ENCODE assay signal across 19 mouse cellular contexts in genomic region chr9:22448420-22448819, GRCm38 (mm10). TPM values are rescaled to one million over a fixed set of nuclear protein-coding genes. Genes with fewer than 3 reads are reported as not detected.
DNase-seq lines count a peak whose midpoint lies in the region; ATAC-seq and TF ChIP-seq lines count a peak whose summit lies in the region.
"Had no signal": no experiment of that assay in that cellular context is flagged by ENCODE, and none has a peak within 500 bp of the region (broad histone marks: within the 10 kb centered on the region; RNA-seq: fewer than 3 reads in every experiment).

No protein-coding gene starts in this region.

- H3K4me1 ChIP-seq in heart, adult 2 months (ENCODE audit: control insufficient read depth, insufficient read depth, low read length), result no peaks in the 10 kb centered on the region
- H3K4me1 ChIP-seq in liver, postnatal 0 days (ENCODE audit: insufficient read depth), result no peaks in the 10 kb centered on the region
- peaks cover 8% of the 10 kb centered on the region for H3K4me1 ChIP-seq in liver, embryonic 11.5 days (replicated peaks; ENCODE audit: control insufficient read depth, insufficient read depth, low read length)
- H3K4me1 ChIP-seq: embryonic facial prominence, embryonic 12.5 days; heart, embryonic 12.5 days had no signal

- ATAC-seq in liver, postnatal 0 days, result no peak
- no peak for ATAC-seq in liver, embryonic 11.5 days (replicated peaks; ENCODE audit: low FRiP score)

- H3K4me3 ChIP-seq in heart, adult 2 months, result no peak overlapping the region
- H3K4me3 ChIP-seq in liver, postnatal 0 days (ENCODE audit: low read depth, low read length), result no peak overlapping the region
- no peak overlapping the region for H3K4me3 ChIP-seq in liver, embryonic 11.5 days (ENCODE audit: low read depth, low read length)
- H3K4me3 ChIP-seq: embryonic facial prominence, embryonic 12.5 days; heart, embryonic 12.5 days; liver, embryonic 13.5 days had no signal

- TF ChIP-seq CTCF in heart, adult 2 months (IDR thresholded peaks at IDR 0.05), result peak; percentile 35
- TF ChIP-seq CTCF in liver, postnatal 0 days (IDR thresholded peaks at IDR 0.05; ENCODE audit: low read depth), result peak; percentile 27

- WGBS in heart, adult 2 months, result 90% methylated on average over 13 of the region's 13 CpGs
- WGBS in liver, postnatal 0 days (ENCODE audit: insufficient replicate concordance), result 77% methylated on average over 13 of the region's 13 CpGs
- 87% methylated on average over 13 of the region's 13 CpGs for WGBS in liver, embryonic 11.5 days

- no peak overlapping the region for H3K4me2 ChIP-seq in liver, postnatal 0 days (ENCODE audit: low read depth, low read length)
- no peak overlapping the region for H3K4me2 ChIP-seq in liver, embryonic 11.5 days
- H3K4me2 ChIP-seq: embryonic facial prominence, embryonic 12.5 days; heart, embryonic 12.5 days; liver, embryonic 13.5 days had no signal

- H3K27ac ChIP-seq in heart, adult 2 months, result no peak overlapping the region
- H3K27ac ChIP-seq in liver, postnatal 0 days (ENCODE audit: low read depth), result no peak overlapping the region
- no peak overlapping the region for H3K27ac ChIP-seq in liver, embryonic 11.5 days (ENCODE audit: low read depth, low read length)
- H3K27ac ChIP-seq: embryonic facial prominence, embryonic 12.5 days; liver, embryonic 13.5 days had no signal

- no peaks in the 10 kb centered on the region for H3K36me3 ChIP-seq in heart, adult 2 months (ENCODE audit: control insufficient read depth, insufficient read depth, low read length)
- H3K36me3 ChIP-seq in liver, postnatal 0 days (replicated peaks; ENCODE audit: insufficient read depth, low read length), result peaks cover 58% of the 10 kb centered on the region
- H3K36me3 ChIP-seq in liver, embryonic 11.5 days (ENCODE audit: control insufficient read depth, insufficient read depth, low read length), result peaks cover 32% of the 10 kb centered on the region

- peak; percentile 12 to 29 for DNase-seq in adrenal gland, postnatal 36 days
- no peak for DNase-seq in adrenal gland, postnatal 4 days (ENCODE audit: low spot score in 2 of 2)
- no peak for DNase-seq in heart, adult 2 months
- no peak for DNase-seq in heart, adult 18-20 months
- no peak for DNase-seq in liver, postnatal 0 days
- DNase-seq in liver, embryonic 11.5 days (ENCODE audit: low spot score), result no peak
- peak; percentile 9 for DNase-seq in NIH3T3 (ENCODE audit: low read depth)
- no peak for DNase-seq in spleen, postnatal 14 days (ENCODE audit: low spot score in 2 of 2)
- DNase-seq: gastrocnemius, postnatal 36 days; heart, postnatal 36 days; liver, embryonic 13.5 days; midbrain, embryonic 14.5 days; thymus, postnatal 4 days had no signal

- no peak for TF ChIP-seq EP300 in heart, adult 2 months (IDR thresholded peaks at IDR 0.05; ENCODE audit: insufficient read depth, low read depth, low read length)
- TF ChIP-seq EP300 in liver, postnatal 0 days (IDR thresholded peaks at IDR 0.05; ENCODE audit: low read depth), result no peak

- intact Hi-C loops in heart, adult 2 months (cut with DNase I), result no loop called here

- H3K9ac ChIP-seq in heart, adult 2 months (ENCODE audit: low read depth, low read length), result no peak overlapping the region
- no peak overlapping the region for H3K9ac ChIP-seq in liver, postnatal 0 days (replicated peaks)
- no peak overlapping the region for H3K9ac ChIP-seq in liver, embryonic 11.5 days (ENCODE audit: low read depth, low read length)
- H3K9ac ChIP-seq: embryonic facial prominence, embryonic 12.5 days; heart, embryonic 12.5 days; liver, embryonic 13.5 days had no signal

- H3K27me3 ChIP-seq in heart, adult 2 months (ENCODE audit: control insufficient read depth, insufficient read depth, low read length), result no peaks in the 10 kb centered on the region
- H3K27me3 ChIP-seq in liver, postnatal 0 days (ENCODE audit: insufficient read depth, low read length), result no peaks in the 10 kb centered on the region
- no peaks in the 10 kb centered on the region for H3K27me3 ChIP-seq in liver, embryonic 11.5 days (replicated peaks; ENCODE audit: control insufficient read depth, insufficient read depth, low read length)
- H3K27me3 ChIP-seq: embryonic facial prominence, embryonic 12.5 days; heart, embryonic 12.5 days; liver, embryonic 13.5 days had no signal

- no peaks in the 10 kb centered on the region for H3K79me2 ChIP-seq in heart, adult 2 months (replicated peaks; ENCODE audit: control insufficient read depth, insufficient read depth, low read length)

- TF ChIP-seq POLR2A in heart, adult 2 months (IDR thresholded peaks at IDR 0.05; ENCODE audit: insufficient read depth, low read depth, low read length), result no peak

- no peaks in the 10 kb centered on the region for H3K9me3 ChIP-seq in liver, postnatal 0 days (ENCODE audit: low read length)
- no peaks in the 10 kb centered on the region for H3K9me3 ChIP-seq in liver, embryonic 11.5 days (ENCODE audit: control insufficient read depth, low read length)
- H3K9me3 ChIP-seq: embryonic facial prominence, embryonic 12.5 days; heart, embryonic 12.5 days; liver, embryonic 13.5 days had no signal

RNA-seq across cellular contexts. Expression of gene Gm17545, which starts 5.7 kb away (rescaled TPM):
- total RNA-seq in adrenal gland, postnatal 36 days (2021), result not detected
- total RNA-seq in adrenal gland, postnatal 4 days (2021), result not detected
- not detected for total RNA-seq in heart, adult 2 months (2021)
- not detected in 2 replicates for polyA plus RNA-seq in heart, adult 2 months (2012; rRNA removed)
- total RNA-seq in heart, adult 18-20 months (2021), result not detected
- not detected in 2 replicates for polyA plus RNA-seq in liver, postnatal 0 days (2015; fragmentation: Nextera tagmentation; extraction: Ambion mirVana)
- not detected in 2 replicates for polyA plus RNA-seq in liver, embryonic 11.5 days (2014; fragmentation: Nextera tagmentation; extraction: Ambion mirVana)
- total RNA-seq: gastrocnemius, postnatal 36 days; heart, postnatal 36 days; left cerebral cortex, postnatal 14 days had no signal
- polyA plus RNA-seq: embryonic facial prominence, embryonic 12.5 days; frontal cortex, adult 2 months; heart, embryonic 12.5 days; kidney, embryonic 16.5 days; liver, embryonic 13.5 days; midbrain, embryonic 14.5 days; spleen, adult 2 months had no signal

RNA-seq across cellular contexts. Expression of gene Rp9, which starts 21.1 kb away (rescaled TPM):
- total RNA-seq in adrenal gland, postnatal 36 days (2021), result 10 to 100 TPM; 29.0 to 42.6 TPM
- 10 to 100 TPM; 48.1 to 52.9 TPM for total RNA-seq in adrenal gland, postnatal 4 days (2021)
- total RNA-seq in heart, adult 2 months (2021), result 10 to 100 TPM; 42.6 to 46.1 TPM
- polyA plus RNA-seq in heart, adult 2 months (2012; rRNA removed), result 35.1 and 39.5 TPM in 2 replicates
- total RNA-seq in heart, adult 18-20 months (2021), result 10 to 100 TPM; 39.2 to 39.6 TPM
- polyA plus RNA-seq in liver, postnatal 0 days (2015; fragmentation: Nextera tagmentation; extraction: Ambion mirVana), result 42.2 and 47.9 TPM in 2 replicates
- 74.2 and 79.8 TPM in 2 replicates for polyA plus RNA-seq in liver, embryonic 11.5 days (2014; fragmentation: Nextera tagmentation; extraction: Ambion mirVana)

RNA-seq across cellular contexts. Expression of gene Bbs9, which starts 27.1 kb away (rescaled TPM):
- 10 to 100 TPM; 13.2 to 13.4 TPM for total RNA-seq in adrenal gland, postnatal 36 days (2021)
- 10 to 100 TPM; 21.0 to 21.1 TPM for total RNA-seq in adrenal gland, postnatal 4 days (2021)
- total RNA-seq in heart, adult 2 months (2021), result 10 to 100 TPM; 11.9 to 12.4 TPM
- polyA plus RNA-seq in heart, adult 2 months (2012; rRNA removed), result 6.3 and 9.0 TPM in 2 replicates
- total RNA-seq in heart, adult 18-20 months (2021), result 10 to 100 TPM; 12.9 to 14.0 TPM
- polyA plus RNA-seq in liver, postnatal 0 days (2015; fragmentation: Nextera tagmentation; extraction: Ambion mirVana), result 1.6 and 1.8 TPM in 2 replicates
- 7.8 and 8.7 TPM in 2 replicates for polyA plus RNA-seq in liver, embryonic 11.5 days (2014; fragmentation: Nextera tagmentation; extraction: Ambion mirVana)

RNA-seq across cellular contexts. Expression of gene 9530077C05Rik, which starts 37.1 kb away (rescaled TPM):
- 1 to 10 TPM; 6.6 TPM for total RNA-seq in adrenal gland, postnatal 36 days (2021)
- 1 to 10 TPM; 5.2 to 7.6 TPM for total RNA-seq in adrenal gland, postnatal 4 days (2021)
- total RNA-seq in heart, adult 2 months (2021), result under 1 TPM; 0.29 to 0.50 TPM
- polyA plus RNA-seq in heart, adult 2 months (2012; rRNA removed), result 0.27 and 0.53 TPM in 2 replicates
- total RNA-seq in heart, adult 18-20 months (2021), result under 1 TPM; 0.30 to 0.31 TPM
- polyA plus RNA-seq in liver, postnatal 0 days (2015; fragmentation: Nextera tagmentation; extraction: Ambion mirVana), result 1.2 and 1.6 TPM in 2 replicates
- polyA plus RNA-seq in liver, embryonic 11.5 days (2014; fragmentation: Nextera tagmentation; extraction: Ambion mirVana), result 2.5 and 3.6 TPM in 2 replicates

RNA-seq across cellular contexts. Expression of gene Anln, which starts 59.4 kb away (rescaled TPM):
- total RNA-seq in adrenal gland, postnatal 36 days (2021), result 1 to 10 TPM; 6.5 to 6.7 TPM
- total RNA-seq in adrenal gland, postnatal 4 days (2021), result 10 to 100 TPM; 27.0 to 28.1 TPM
- total RNA-seq in heart, adult 2 months (2021), result 1 to 10 TPM; 1.4 to 1.5 TPM
- polyA plus RNA-seq in heart, adult 2 months (2012; rRNA removed), result 0.43 and 0.82 TPM in 2 replicates
- 1 to 10 TPM; 1.6 TPM for total RNA-seq in heart, adult 18-20 months (2021)
- 6.9 and 7.2 TPM in 2 replicates for polyA plus RNA-seq in liver, postnatal 0 days (2015; fragmentation: Nextera tagmentation; extraction: Ambion mirVana)
- 42.6 and 45.5 TPM in 2 replicates for polyA plus RNA-seq in liver, embryonic 11.5 days (2014; fragmentation: Nextera tagmentation; extraction: Ambion mirVana)

Comparison
In these comparisons a context has a peak if more than half of its experiments do, and no peak if none do; other contexts are left out.
1. DNase-seq: peak in adrenal gland, postnatal 36 days (2 of 2) and NIH3T3 (single experiment); none in adrenal gland, postnatal 4 days (0 of 2), heart, adult 2 months (0 of 2), heart, adult 18-20 months (0 of 2), liver, postnatal 0 days (single experiment), liver, embryonic 11.5 days (single experiment) and spleen, postnatal 14 days (0 of 2).